Mouse (Mus musculus): ENCODE data around the gene Grb7. TPM values are rescaled to one million over a fixed set of nuclear protein-coding genes. Genes with fewer than 3 reads are reported as not detected.

Gene Grb7
- polyA plus RNA-seq, 1 experiment from 2014 or later, result 3.6 TPM

GRCm38 (mm10) chr11:98448191-98448790, 2.1 kb downstream of the Grb7 start:
- 41% methylated on average over 13 of the region's 13 CpGs for WGBS
- peaks cover 37% of the 10 kb centered on the region for H3K4me1 ChIP-seq (replicated peaks)
- 0 out of 2 replicates have a peak overlapping the region, but pooled peaks have one; percentile 74 for H3K27ac ChIP-seq
- peaks cover 50% of the 10 kb centered on the region for H3K27me3 ChIP-seq (ENCODE audit: insufficient read depth, poor library complexity, severe bottlenecking)
- DNase-seq (ENCODE audit: low spot score), result no peak
- H3K9me3 ChIP-seq, result no peaks in the 10 kb centered on the region
- H3K4me3 ChIP-seq, result peak overlapping the region; percentile 38
- H3K36me3 ChIP-seq, result no peaks in the 10 kb centered on the region

DNA sequence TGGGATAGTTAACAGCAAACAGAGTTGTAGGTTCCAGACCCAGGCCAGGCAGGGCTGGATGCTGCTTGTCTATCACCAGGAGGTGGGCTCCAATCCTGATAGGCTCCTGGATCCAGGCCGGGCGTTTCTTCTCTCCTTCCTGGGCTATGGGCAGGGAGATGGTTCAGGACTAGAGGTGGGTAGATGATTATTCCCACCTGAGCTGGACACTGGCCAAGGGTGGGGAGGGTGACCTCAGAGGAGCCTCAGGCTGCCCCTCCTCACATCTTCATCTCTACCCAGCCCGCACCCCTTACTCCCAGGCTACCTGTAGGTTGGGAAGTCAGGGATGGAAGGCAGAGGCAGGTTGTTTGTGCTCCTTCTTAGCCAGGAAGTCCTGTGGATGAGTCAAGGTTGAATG, 3.2 kb downstream of the Grb7 start:
- no peak for DNase-seq (ENCODE audit: low spot score)
- WGBS, result 83% methylated on average over 3 of the region's 3 CpGs
- 0 out of 2 replicates have a peak, but pooled peaks cover 3% of the 10 kb centered on the region for H3K36me3 ChIP-seq
- peaks cover 37% of the 10 kb centered on the region for H3K4me1 ChIP-seq (replicated peaks)
- no peak overlapping the region for H3K27ac ChIP-seq
- no peak overlapping the region for H3K4me3 ChIP-seq
- no peaks in the 10 kb centered on the region for H3K9me3 ChIP-seq
- H3K27me3 ChIP-seq (ENCODE audit: insufficient read depth, poor library complexity, severe bottlenecking), result peaks cover 50% of the 10 kb centered on the region

GRCm38 (mm10) chr11:98449921-98450771, 4.0 kb downstream of the Grb7 start:
- Histone ChIP-seq H3K4me1 (replicated peaks) (peaks cover 37% of the 10 kb centered on the region), H3K27me3 (ENCODE audit: insufficient read depth, poor library complexity, severe bottlenecking) (peaks cover 47% of the 10 kb centered on the region), H3K4me3 (no peak overlapping the region), H3K9me3 (no peaks in the 10 kb centered on the region), H3K27ac (no peak overlapping the region), H3K36me3 (0 out of 2 replicates have a peak, but pooled peaks cover 8% of the 10 kb centered on the region)
- no peak for DNase-seq (ENCODE audit: low spot score)
- WGBS, result 88% methylated on average over 20 of the region's 20 CpGs

- Histone ChIP-seq H3K27me3 (ENCODE audit: insufficient read depth, poor library complexity, severe bottlenecking) (peaks cover 39% of the 10 kb centered on the region), H3K4me3 (no peak overlapping the region), H3K27ac (no peak overlapping the region), H3K4me1 (replicated peaks) (peaks cover 22% of the 10 kb centered on the region), H3K36me3 (0 out of 2 replicates have a peak, but pooled peaks cover 8% of the 10 kb centered on the region), H3K9me3 (no peaks in the 10 kb centered on the region)
- no peak for DNase-seq (ENCODE audit: low spot score)
- 82% methylated on average over 4 of the region's 4 CpGs for WGBS
These were observed 9.3 kb downstream of the Grb7 start for GRCm38 (mm10) chr11:98455484-98455883.

DNA sequence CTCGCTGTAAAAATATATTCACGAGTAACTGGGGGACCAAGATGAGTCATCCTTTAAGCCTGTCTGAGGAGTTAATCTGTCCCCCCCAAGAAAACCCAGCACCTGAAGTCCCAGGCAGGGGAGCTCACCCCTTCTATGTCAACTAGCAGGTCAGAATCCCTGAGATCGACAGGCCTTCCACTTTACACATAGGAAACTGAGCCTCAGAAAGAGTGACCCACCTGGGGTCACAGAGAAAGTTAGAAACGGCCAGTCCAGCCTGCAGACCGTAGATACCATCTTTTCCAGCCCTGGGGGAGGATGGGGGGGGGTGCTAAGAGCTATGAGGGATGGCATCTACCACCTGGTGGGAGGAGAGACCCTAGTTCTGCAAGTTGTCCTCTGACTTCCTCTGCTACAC, 10.4 kb downstream of the Grb7 start:
- DNase-seq (ENCODE audit: low spot score), result no peak
- H3K9me3 ChIP-seq, result no peaks in the 10 kb centered on the region
- peaks cover 49% of the 10 kb centered on the region for H3K27me3 ChIP-seq (ENCODE audit: insufficient read depth, poor library complexity, severe bottlenecking)
- H3K4me3 ChIP-seq, result no peak overlapping the region
- 77% methylated on average over 5 of the region's 5 CpGs for WGBS
- peaks cover 22% of the 10 kb centered on the region for H3K4me1 ChIP-seq (replicated peaks)
- no peak overlapping the region for H3K27ac ChIP-seq
- H3K36me3 ChIP-seq, result 0 out of 2 replicates have a peak, but pooled peaks cover 8% of the 10 kb centered on the region

DNA sequence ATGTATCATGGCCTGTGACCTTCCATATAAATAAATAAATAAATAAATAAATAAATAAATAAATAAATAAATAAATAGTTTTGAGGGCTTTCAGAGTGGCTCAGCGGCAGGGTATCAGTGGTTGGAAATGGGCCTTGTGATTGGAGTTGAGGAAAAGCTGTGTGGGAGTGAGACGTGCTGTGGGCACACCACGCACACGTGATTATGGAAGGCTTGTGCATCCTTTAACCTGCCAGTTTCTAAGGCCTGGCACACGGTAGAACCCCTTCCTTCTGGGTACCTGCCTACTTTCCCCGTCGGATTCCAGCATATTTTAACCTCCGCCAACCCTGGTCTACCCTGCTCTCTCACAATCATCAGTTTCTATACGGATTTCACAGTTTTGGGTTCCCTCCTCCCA, 10.8 kb downstream of the Grb7 start:
- no peak for DNase-seq (ENCODE audit: low spot score)
- peaks cover 53% of the 10 kb centered on the region for H3K27me3 ChIP-seq (ENCODE audit: insufficient read depth, poor library complexity, severe bottlenecking)
- no peaks in the 10 kb centered on the region for H3K9me3 ChIP-seq
- H3K36me3 ChIP-seq, result 0 out of 2 replicates have a peak, but pooled peaks cover 8% of the 10 kb centered on the region
- H3K27ac ChIP-seq, result peak overlapping the region; percentile 83
- 28% methylated on average over 9 of the region's 9 CpGs for WGBS
- peaks cover 22% of the 10 kb centered on the region for H3K4me1 ChIP-seq (replicated peaks)
- H3K4me3 ChIP-seq, result peak overlapping the region; percentile 63

DNA sequence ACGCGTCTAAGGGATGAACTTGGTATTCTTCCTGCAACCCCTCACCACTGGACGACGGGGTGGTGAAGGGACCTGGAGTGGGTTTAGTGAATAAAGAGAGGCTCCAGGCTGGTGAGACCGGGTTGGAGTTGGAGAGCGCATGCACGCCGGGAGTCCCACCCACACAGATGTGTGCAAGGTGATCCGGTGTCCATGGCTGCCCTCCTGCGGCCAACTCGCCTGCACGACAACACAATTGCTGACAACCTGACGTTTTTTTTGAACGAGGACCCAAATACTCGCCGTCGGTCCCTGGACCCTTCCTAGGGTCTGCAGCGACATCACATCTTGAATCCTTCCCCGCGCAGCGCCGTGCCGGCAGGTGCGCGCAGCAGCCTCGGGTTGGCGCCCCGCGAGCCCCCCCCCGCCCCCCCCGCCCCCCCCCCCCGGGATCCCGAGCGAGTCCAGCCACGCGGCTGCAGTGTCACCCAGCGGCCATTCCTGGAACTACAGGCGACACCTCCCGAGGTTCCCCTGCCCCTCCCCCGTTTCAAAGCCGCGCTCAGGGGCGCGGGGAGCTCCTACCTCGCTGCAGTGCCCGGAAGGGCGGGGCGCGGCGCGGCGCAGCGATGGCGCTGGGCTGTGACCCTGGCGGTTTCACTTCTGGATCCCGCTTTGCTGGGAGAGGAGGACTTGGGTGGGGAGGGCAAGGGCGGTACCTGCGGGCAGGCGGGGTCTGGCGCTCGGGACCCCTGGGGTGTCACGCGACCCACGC, 11.3 kb downstream of the Grb7 start:
- peaks cover 22% of the 10 kb centered on the region for H3K4me1 ChIP-seq (replicated peaks)
- 0 out of 2 replicates have a peak, but pooled peaks cover 8% of the 10 kb centered on the region for H3K36me3 ChIP-seq
- peak overlapping the region; percentile 83 for H3K27ac ChIP-seq
- H3K27me3 ChIP-seq (ENCODE audit: insufficient read depth, poor library complexity, severe bottlenecking), result peaks cover 58% of the 10 kb centered on the region
- no peaks in the 10 kb centered on the region for H3K9me3 ChIP-seq
- WGBS, result 1% methylated on average over 63 of the region's 64 CpGs
- peak overlapping the region; percentile 63 for H3K4me3 ChIP-seq
- peak; percentile 86 for DNase-seq (ENCODE audit: low spot score)

DNA sequence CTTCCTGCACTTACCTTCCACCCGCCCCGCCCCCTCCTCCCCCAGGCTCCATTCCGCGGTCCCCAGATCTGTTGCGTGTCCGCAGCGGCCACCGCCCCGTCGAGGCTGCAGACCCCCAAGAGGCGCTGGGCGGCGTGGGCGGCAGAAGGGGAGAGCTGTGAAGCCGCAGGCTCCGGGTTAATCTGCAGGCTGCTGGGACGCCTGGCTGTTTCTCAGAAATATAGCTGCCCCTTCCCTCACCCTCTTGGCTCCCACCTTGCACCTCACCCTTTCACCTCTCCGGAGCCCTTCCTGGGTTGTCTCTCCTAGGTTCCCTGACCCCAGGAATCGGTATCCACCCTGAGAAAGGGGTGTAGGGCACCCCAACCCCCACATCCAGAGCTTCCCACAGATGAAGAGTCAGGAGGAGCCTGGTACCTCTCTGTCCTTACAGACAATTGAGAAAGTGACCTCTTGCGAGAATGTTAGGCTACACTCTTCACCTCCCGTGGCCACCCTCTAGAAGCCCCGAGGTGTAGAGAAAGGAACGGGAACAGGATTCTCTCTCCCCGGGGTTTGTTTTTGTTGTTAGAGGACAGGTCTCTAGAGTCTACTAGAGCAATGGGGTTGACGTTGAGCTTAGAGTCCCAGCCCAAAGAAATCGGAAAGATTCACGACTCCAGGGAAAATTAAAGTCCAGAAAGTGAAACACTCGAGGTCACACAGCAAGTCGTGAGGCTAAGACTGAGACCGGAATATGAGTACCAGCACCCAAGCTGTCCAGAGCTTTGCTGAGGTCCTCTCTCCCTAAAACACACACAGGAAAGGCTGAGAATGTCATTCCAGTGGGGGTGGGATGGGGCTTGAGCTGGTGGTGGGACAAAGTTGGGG, 12.2 kb downstream of the Grb7 start:
- peak overlapping the region; percentile 83 for H3K27ac ChIP-seq
- 0 out of 2 replicates have a peak, but pooled peaks cover 8% of the 10 kb centered on the region for H3K36me3 ChIP-seq
- peaks cover 58% of the 10 kb centered on the region for H3K27me3 ChIP-seq (ENCODE audit: insufficient read depth, poor library complexity, severe bottlenecking)
- WGBS, result 3% methylated on average over 30 of the region's 30 CpGs
- H3K4me3 ChIP-seq, result peak overlapping the region; percentile 63
- DNase-seq (ENCODE audit: low spot score), result peak; percentile 23
- no peaks in the 10 kb centered on the region for H3K9me3 ChIP-seq
- peaks cover 22% of the 10 kb centered on the region for H3K4me1 ChIP-seq (replicated peaks)

GRCm38 (mm10) chr11:98459071-98459741, 13.0 kb downstream of the Grb7 start:
- H3K36me3 ChIP-seq, result 0 out of 2 replicates have a peak, but pooled peaks cover 8% of the 10 kb centered on the region
- peaks cover 58% of the 10 kb centered on the region for H3K27me3 ChIP-seq (ENCODE audit: insufficient read depth, poor library complexity, severe bottlenecking)
- no peak overlapping the region for H3K27ac ChIP-seq
- WGBS, result 16% methylated on average over 11 of the region's 11 CpGs
- no peak overlapping the region for H3K4me3 ChIP-seq
- H3K4me1 ChIP-seq (replicated peaks), result peaks cover 22% of the 10 kb centered on the region
- no peak for DNase-seq (ENCODE audit: low spot score)
- no peaks in the 10 kb centered on the region for H3K9me3 ChIP-seq

GRCm38 (mm10) chr11:98459860-98460259, 13.7 kb downstream of the Grb7 start:
- H3K36me3 ChIP-seq, result 0 out of 2 replicates have a peak, but pooled peaks cover 1% of the 10 kb centered on the region
- H3K4me1 ChIP-seq (replicated peaks), result peaks cover 22% of the 10 kb centered on the region
- H3K27me3 ChIP-seq (ENCODE audit: insufficient read depth, poor library complexity, severe bottlenecking), result peaks cover 58% of the 10 kb centered on the region
- no peak for DNase-seq (ENCODE audit: low spot score)
- H3K4me3 ChIP-seq, result no peak overlapping the region
- no peaks in the 10 kb centered on the region for H3K9me3 ChIP-seq
- H3K27ac ChIP-seq, result no peak overlapping the region
- 82% methylated on average over 9 of the region's 9 CpGs for WGBS

DNA sequence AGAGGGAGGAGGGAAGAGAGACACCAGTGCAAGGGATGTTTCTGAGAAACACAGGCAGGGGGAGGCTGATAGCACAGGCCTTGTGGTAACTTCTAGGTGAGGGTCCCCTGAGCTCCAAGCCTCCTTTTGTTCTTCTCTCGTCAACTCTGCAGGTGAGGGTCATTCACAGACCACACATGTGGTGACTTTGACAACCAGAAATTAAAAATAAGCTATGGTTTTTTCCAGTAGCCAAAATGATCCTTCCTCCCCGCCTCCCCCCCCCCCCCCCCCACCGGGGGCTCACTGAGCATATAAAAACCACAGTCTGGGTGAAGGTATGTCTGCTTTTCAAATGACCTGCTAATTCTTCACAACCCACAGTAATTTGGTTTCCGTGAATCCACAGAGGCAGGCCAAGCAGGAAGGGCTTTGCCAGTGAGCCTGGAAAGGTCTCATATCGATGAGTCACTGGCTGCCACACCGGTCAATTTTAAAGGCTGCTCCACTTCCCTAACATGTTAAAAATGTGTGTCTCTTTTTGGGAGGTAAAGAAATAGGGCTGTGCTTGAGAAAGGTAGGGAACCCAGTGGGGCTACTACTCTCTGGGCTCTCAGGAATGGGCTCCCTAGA, 15.0 kb downstream of the Grb7 start:
- DNase-seq (ENCODE audit: low spot score), result no peak
- Histone ChIP-seq H3K27ac (no peak overlapping the region), H3K4me1 (replicated peaks) (peaks cover 22% of the 10 kb centered on the region), H3K36me3 (no peaks in the 10 kb centered on the region), H3K4me3 (no peak overlapping the region), H3K27me3 (ENCODE audit: insufficient read depth, poor library complexity, severe bottlenecking) (peaks cover 51% of the 10 kb centered on the region), H3K9me3 (no peaks in the 10 kb centered on the region)
- 51% methylated on average over 6 of the region's 6 CpGs for WGBS

Measured in hindbrain, embryonic 10.5 days (tissue).